Mouse (Mus musculus): ENCODE data around the gene Vcl.

- TF ChIP-seq POLR2A (IDR thresholded peaks at IDR 0.05; ENCODE audit: extremely low read depth, insufficient read depth, low read length), result no peak
- no peak for TF ChIP-seq CTCF (IDR thresholded peaks at IDR 0.05; ENCODE audit: low read depth, low read length)
Observed at GRCm38 (mm10) chr14:20887541-20888085, 41.6 kb upstream of the Vcl start.
